Mouse (Mus musculus) embryonic facial prominence, embryonic 15.5 days (tissue): ENCODE results near the gene Phldb2. TPM values are rescaled to one million over a fixed set of nuclear protein-coding genes. Genes with fewer than 3 reads are reported as not detected.

ENCODE experiments used
- ATAC-seq: fragments of 200-750 bp; cut with Nextera tagmentation; 2 replicates; pipeline ENCODE4 v1.8.0; 2017; ENCODE audit warnings: low read depth, moderate TSS enrichment; ENCODE audit not compliant: insufficient number of reproducible peaks, low FRiP score, low TSS enrichment
- H3K27ac ChIP-seq: fragments of 300-500 bp; sonication (generic); replicated peaks from 2 replicates; pipeline ENCODE4 v1.5.1; 2015; ENCODE audit warnings: mild to moderate bottlenecking, inconsistent platforms
- H3K27me3 ChIP-seq: fragments of 300-500 bp; sonication (generic); 2 replicates; pipeline ENCODE4 v1.6.1; 2015; ENCODE audit warnings: inconsistent platforms
- H3K36me3 ChIP-seq: fragments of 300-500 bp; sonication (generic); 2 replicates; pipeline ENCODE4 v1.6.1; 2015; ENCODE audit warnings: mild to moderate bottlenecking, inconsistent platforms
- H3K4me1 ChIP-seq: fragments of 300-500 bp; sonication (generic); 2 replicates; pipeline ENCODE4 v1.6.1; 2015; ENCODE audit warnings: inconsistent platforms
- H3K4me2 ChIP-seq: fragments of 300-500 bp; sonication (generic); replicated peaks from 2 replicates; pipeline ENCODE4 v1.6.1; 2015; ENCODE audit warnings: mild to moderate bottlenecking, inconsistent platforms
- H3K4me3 ChIP-seq: fragments of 300-500 bp; sonication (generic); replicated peaks from 2 replicates; pipeline ENCODE4 v1.5.1; 2015; ENCODE audit warnings: mild to moderate bottlenecking, inconsistent platforms
- H3K9ac ChIP-seq: fragments of 300-500 bp; sonication (generic); 2 replicates; pipeline ENCODE4 v1.6.1; 2015; ENCODE audit warnings: inconsistent platforms
- H3K9me3 ChIP-seq: fragments of 300-500 bp; sonication (generic); replicated peaks from 2 replicates; pipeline ENCODE4 v1.6.1; 2016; ENCODE audit warnings: inconsistent platforms
- WGBS: fragments of 180-500 bp; shearing (Covaris S2); methylation state at CpG from one replicate; pipeline ENCODE4 v1.1.7; 2015; 5-methylcytosine and 5-hydroxymethylcytosine counted together
- polyA plus RNA-seq: library from polyadenylated mRNA; unstranded; fragments of >200 nt; fragmentation: Nextera tagmentation; extraction: Ambion mirVana; gene quantifications from 2 replicates; pipeline ENCODE4 v1.2.1, GENCODE M21; 2015

Phldb2 gene
- polyA plus RNA-seq, 1 experiment from 2014 or later: 42.1 TPM

- no peak overlapping the region for H3K9ac ChIP-seq
- H3K4me2 ChIP-seq: no peak overlapping the region
- H3K4me3 ChIP-seq: no peak overlapping the region
- H3K9me3 ChIP-seq: no peaks in the 10 kb centered on the region
- H3K4me1 ChIP-seq: peaks cover 16% of the 10 kb centered on the region
- peak overlapping the region; percentile 59 for H3K27ac ChIP-seq
- no peaks in the 10 kb centered on the region for H3K27me3 ChIP-seq
- 0 out of 2 replicates have a peak, but pooled peaks have one; percentile 39 for ATAC-seq
- peaks cover 15% of the 10 kb centered on the region for H3K36me3 ChIP-seq
- 42% methylated on average over 6 of the region's 6 CpGs for WGBS
These were observed 142.5 kb downstream of the Phldb2 start for GRCm38 (mm10) chr16:45810829-45811326.

- Histone ChIP-seq H3K4me3 (no peak overlapping the region), H3K9ac (no peak overlapping the region), H3K9me3 (no peaks in the 10 kb centered on the region), H3K27ac (peak overlapping the region; percentile 59), H3K27me3 (no peaks in the 10 kb centered on the region), H3K4me2 (no peak overlapping the region), H3K4me1 (peaks cover 16% of the 10 kb centered on the region), H3K36me3 (peaks cover 15% of the 10 kb centered on the region)
- ATAC-seq: no peak
- 34% methylated on average over 2 of the region's 2 CpGs for WGBS
These were observed 143.2 kb downstream of the Phldb2 start for GRCm38 (mm10) chr16:45810155-45810554.

GRCm38 (mm10) chr16:45804708-45805107 is 148.7 kb downstream of the Phldb2 start:
- Histone ChIP-seq H3K9ac (no peak overlapping the region), H3K4me3 (no peak overlapping the region), H3K4me2 (no peak overlapping the region), H3K27me3 (no peaks in the 10 kb centered on the region), H3K4me1 (no peaks in the 10 kb centered on the region), H3K9me3 (no peaks in the 10 kb centered on the region), H3K36me3 (peaks cover 23% of the 10 kb centered on the region), H3K27ac (no peak overlapping the region)
- 63% methylated on average over 3 of the region's 3 CpGs for WGBS
- no peak for ATAC-seq

GRCm38 (mm10) chr16:45800406-45800805 is 153.0 kb downstream of the Phldb2 start:
- no peaks in the 10 kb centered on the region for H3K27me3 ChIP-seq
- H3K4me2 ChIP-seq: no peak overlapping the region
- 53% methylated on average over 2 of the region's 2 CpGs for WGBS
- H3K36me3 ChIP-seq: peaks cover 8% of the 10 kb centered on the region; the same call in 1 of the 2 replicates
- no peaks in the 10 kb centered on the region for H3K4me1 ChIP-seq
- no peak overlapping the region for H3K4me3 ChIP-seq
- no peak overlapping the region for H3K9ac ChIP-seq
- ATAC-seq: no peak
- 0 out of 2 replicates have a peak overlapping the region, but pooled peaks have one; percentile 22 for H3K27ac ChIP-seq
- no peaks in the 10 kb centered on the region for H3K9me3 ChIP-seq

- Histone ChIP-seq H3K27ac (0 out of 2 replicates have a peak overlapping the region, but pooled peaks have one; percentile 35), H3K9ac (no peak overlapping the region), H3K4me3 (no peak overlapping the region), H3K4me1 (no peaks in the 10 kb centered on the region), H3K36me3 (peaks cover 8% of the 10 kb centered on the region; the same call in 1 of the 2 replicates), H3K4me2 (no peak overlapping the region), H3K9me3 (no peaks in the 10 kb centered on the region), H3K27me3 (no peaks in the 10 kb centered on the region)
- WGBS: 68% methylated on average over 4 of the region's 4 CpGs
- peak; percentile 66; the same call in 1 of the 2 replicates for ATAC-seq
These were observed 154.2 kb downstream of the Phldb2 start for GRCm38 (mm10) chr16:45799150-45799549.

- no peak for ATAC-seq
- Histone ChIP-seq H3K4me3 (no peak overlapping the region), H3K9ac (no peak overlapping the region), H3K27me3 (no peaks in the 10 kb centered on the region), H3K27ac (peak overlapping the region; percentile 35; the same call in 1 of the 2 replicates), H3K36me3 (peaks cover 8% of the 10 kb centered on the region; the same call in 1 of the 2 replicates), H3K9me3 (no peaks in the 10 kb centered on the region), H3K4me2 (no peak overlapping the region), H3K4me1 (no peaks in the 10 kb centered on the region)
- WGBS: 85% methylated on average over 2 of the region's 2 CpGs
These were observed 154.8 kb downstream of the Phldb2 start for GRCm38 (mm10) chr16:45798591-45798990.

GRCm38 (mm10) chr16:45796815-45797214 is 156.6 kb downstream of the Phldb2 start:
- Histone ChIP-seq H3K27me3 (no peaks in the 10 kb centered on the region), H3K36me3 (peaks cover 6% of the 10 kb centered on the region; the same call in 1 of the 2 replicates), H3K9ac (no peak overlapping the region), H3K27ac (no peak overlapping the region), H3K4me3 (no peak overlapping the region), H3K9me3 (no peaks in the 10 kb centered on the region), H3K4me2 (no peak overlapping the region), H3K4me1 (no peaks in the 10 kb centered on the region)
- 50% methylated on average over 2 of the region's 2 CpGs for WGBS
- peak; percentile 63; the same call in 1 of the 2 replicates for ATAC-seq

GRCm38 (mm10) chr16:45795188-45795693 is 158.2 kb downstream of the Phldb2 start:
- Histone ChIP-seq H3K4me2 (no peak overlapping the region), H3K4me3 (no peak overlapping the region), H3K36me3 (no peaks in the 10 kb centered on the region), H3K27me3 (no peaks in the 10 kb centered on the region), H3K9me3 (no peaks in the 10 kb centered on the region), H3K4me1 (peaks cover 3% of the 10 kb centered on the region; the same call in 1 of the 2 replicates), H3K9ac (no peak overlapping the region), H3K27ac (no peak overlapping the region)
- ATAC-seq: no peak
- WGBS: 64% methylated on average over 5 of the region's 5 CpGs

GRCm38 (mm10) chr16:45792781-45793180 is 160.6 kb downstream of the Phldb2 start:
- Histone ChIP-seq H3K4me1 (peaks cover 3% of the 10 kb centered on the region; the same call in 1 of the 2 replicates), H3K4me2 (no peak overlapping the region), H3K9ac (no peak overlapping the region), H3K27ac (no peak overlapping the region), H3K36me3 (peaks cover 14% of the 10 kb centered on the region; the same call in 1 of the 2 replicates), H3K4me3 (no peak overlapping the region), H3K9me3 (no peaks in the 10 kb centered on the region), H3K27me3 (no peaks in the 10 kb centered on the region)
- 82% methylated on average over 2 of the region's 2 CpGs for WGBS
- no peak for ATAC-seq

- Histone ChIP-seq H3K4me1 (peaks cover 3% of the 10 kb centered on the region; the same call in 1 of the 2 replicates), H3K4me2 (no peak overlapping the region), H3K36me3 (peaks cover 22% of the 10 kb centered on the region; the same call in 1 of the 2 replicates), H3K9me3 (no peaks in the 10 kb centered on the region), H3K27me3 (no peaks in the 10 kb centered on the region), H3K4me3 (no peak overlapping the region), H3K27ac (no peak overlapping the region), H3K9ac (no peak overlapping the region)
- 48% methylated on average over 5 of the region's 5 CpGs for WGBS
- ATAC-seq: no peak
These were observed 162.1 kb downstream of the Phldb2 start for GRCm38 (mm10) chr16:45791286-45791685.

- 88% methylated on average over 2 of the region's 2 CpGs for WGBS
- Histone ChIP-seq H3K4me2 (no peak overlapping the region), H3K4me1 (peaks cover 3% of the 10 kb centered on the region; the same call in 1 of the 2 replicates), H3K9ac (no peak overlapping the region), H3K4me3 (no peak overlapping the region), H3K27ac (no peak overlapping the region), H3K27me3 (no peaks in the 10 kb centered on the region), H3K36me3 (peaks cover 22% of the 10 kb centered on the region; the same call in 1 of the 2 replicates), H3K9me3 (no peaks in the 10 kb centered on the region)
- no peak for ATAC-seq
These were observed 164.1 kb downstream of the Phldb2 start for GRCm38 (mm10) chr16:45789311-45789710.
